Mouse (Mus musculus): ENCODE results near the gene Txnrd1. TPM values are rescaled to one million over a fixed set of nuclear protein-coding genes. Genes with fewer than 3 reads are reported as not detected.

Txnrd1 gene
- polyA plus RNA-seq, 1 experiment from 2014 or later = 34.6 TPM

GRCm38 (mm10) chr10:82847821-82848459 lies 14.2 kb downstream of the Txnrd1 start:
- Histone ChIP-seq H3K36me3 (ENCODE audit: insufficient read depth, low read length) (no peaks in the 10 kb centered on the region), H3K27ac (ENCODE audit: low read length) (no peak overlapping the region), H3K9me3 (ENCODE audit: low read length) (no peaks in the 10 kb centered on the region), H3K4me1 (ENCODE audit: insufficient read depth, low read depth, low read length) (no peaks in the 10 kb centered on the region), H3K27me3 (replicated peaks; ENCODE audit: insufficient read depth, low read length) (no peaks in the 10 kb centered on the region), H3K4me2 (replicated peaks; ENCODE audit: low read depth, low read length) (no peak overlapping the region), H3K4me3 (ENCODE audit: low read depth, low read length) (no peak overlapping the region), H3K9ac (replicated peaks; ENCODE audit: low read depth) (no peak overlapping the region)
- no peak for TF ChIP-seq EP300 (IDR thresholded peaks at IDR 0.05)
- no peak for TF ChIP-seq CTCF (IDR thresholded peaks at IDR 0.05)
- 55% methylated on average over 9 of the region's 9 CpGs for WGBS
- ATAC-seq = peak; percentile 33; the same call in 1 of the 2 replicates
- peak; percentile 24 for DNase-seq (ENCODE audit: low spot score)

DNA sequence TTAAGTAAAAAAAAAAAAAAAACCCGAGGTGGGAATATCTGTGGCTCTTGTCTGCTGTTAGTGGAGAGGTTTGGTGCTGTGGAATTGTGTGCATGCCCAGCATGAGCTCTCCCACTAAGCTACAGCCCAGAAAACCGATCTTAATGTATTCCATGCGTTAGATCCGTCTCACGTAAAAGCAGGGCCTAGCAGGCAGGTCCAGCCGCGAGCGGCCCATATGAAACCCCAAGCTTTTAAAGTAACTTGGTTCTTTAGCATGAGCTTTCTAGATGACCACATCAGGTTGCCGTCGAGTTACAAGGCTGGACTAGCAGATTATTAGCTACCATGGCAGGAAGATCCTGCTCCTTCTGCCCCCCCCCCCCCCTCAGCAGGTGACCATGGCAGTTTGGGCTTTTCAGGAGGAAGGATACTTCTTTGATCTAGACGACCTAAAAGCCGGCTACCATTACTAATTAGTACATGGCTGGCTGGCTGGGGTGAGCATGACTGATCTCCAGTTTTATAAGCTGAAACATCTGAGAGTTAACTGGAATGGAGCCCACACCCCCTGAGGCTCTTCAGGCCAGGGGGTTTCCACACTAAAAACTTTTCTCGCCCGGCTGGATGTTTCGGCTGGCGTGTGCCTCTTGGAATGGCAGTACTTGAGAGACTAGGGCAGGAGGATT lies 16.1 kb downstream of the Txnrd1 start:
- H3K9ac ChIP-seq (replicated peaks; ENCODE audit: low read depth) = no peak overlapping the region
- no peak overlapping the region for H3K27ac ChIP-seq (ENCODE audit: low read length)
- ATAC-seq = peak; percentile 2; the same call in 1 of the 2 replicates
- H3K4me1 ChIP-seq (ENCODE audit: insufficient read depth, low read depth, low read length) = no peaks in the 10 kb centered on the region
- 63% methylated on average over 16 of the region's 16 CpGs for WGBS
- no peak overlapping the region for H3K4me3 ChIP-seq (ENCODE audit: low read depth, low read length)
- H3K4me2 ChIP-seq (replicated peaks; ENCODE audit: low read depth, low read length) = no peak overlapping the region
- no peaks in the 10 kb centered on the region for H3K27me3 ChIP-seq (replicated peaks; ENCODE audit: insufficient read depth, low read length)
- no peak for TF ChIP-seq CTCF (IDR thresholded peaks at IDR 0.05)
- peak; percentile 6 for DNase-seq (ENCODE audit: low spot score)
- no peaks in the 10 kb centered on the region for H3K36me3 ChIP-seq (ENCODE audit: insufficient read depth, low read length)
- no peaks in the 10 kb centered on the region for H3K9me3 ChIP-seq (ENCODE audit: low read length)

DNA sequence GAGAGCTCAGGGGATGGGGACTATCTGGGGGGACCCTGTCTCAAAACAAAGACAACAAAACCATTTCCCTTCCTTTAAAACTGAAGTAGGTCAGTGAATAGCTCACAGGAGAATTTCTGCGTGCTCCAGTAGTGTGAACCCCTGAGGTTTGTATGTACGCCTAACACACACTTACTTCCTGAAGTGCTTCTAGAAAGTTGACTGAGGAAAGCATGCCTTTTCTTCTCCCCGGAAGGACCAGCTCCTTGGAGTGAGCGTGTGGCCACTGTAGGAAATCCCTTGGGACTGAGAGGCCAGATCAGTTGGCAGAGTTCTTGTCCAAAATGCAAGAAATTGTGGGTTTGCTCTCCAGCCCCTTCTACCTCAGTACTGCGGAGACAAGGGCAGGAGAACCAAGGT lies 16.6 kb downstream of the Txnrd1 start:
- no peaks in the 10 kb centered on the region for H3K4me1 ChIP-seq (ENCODE audit: insufficient read depth, low read depth, low read length)
- no peaks in the 10 kb centered on the region for H3K36me3 ChIP-seq (ENCODE audit: insufficient read depth, low read length)
- 55% methylated on average over 5 of the region's 5 CpGs for WGBS
- H3K9ac ChIP-seq (replicated peaks; ENCODE audit: low read depth) = no peak overlapping the region
- ATAC-seq (peak; percentile 54; the same call in 1 of the 2 replicates), DNase-seq (ENCODE audit: low spot score) (peak; percentile 29)
- TF ChIP-seq CTCF (IDR thresholded peaks at IDR 0.05) = no peak
- TF ChIP-seq EP300 (IDR thresholded peaks at IDR 0.05) = no peak
- no peak overlapping the region for H3K27ac ChIP-seq (ENCODE audit: low read length)
- no peak overlapping the region for H3K4me3 ChIP-seq (ENCODE audit: low read depth, low read length)
- no peaks in the 10 kb centered on the region for H3K9me3 ChIP-seq (ENCODE audit: low read length)
- no peaks in the 10 kb centered on the region for H3K27me3 ChIP-seq (replicated peaks; ENCODE audit: insufficient read depth, low read length)
- no peak overlapping the region for H3K4me2 ChIP-seq (replicated peaks; ENCODE audit: low read depth, low read length)

DNA sequence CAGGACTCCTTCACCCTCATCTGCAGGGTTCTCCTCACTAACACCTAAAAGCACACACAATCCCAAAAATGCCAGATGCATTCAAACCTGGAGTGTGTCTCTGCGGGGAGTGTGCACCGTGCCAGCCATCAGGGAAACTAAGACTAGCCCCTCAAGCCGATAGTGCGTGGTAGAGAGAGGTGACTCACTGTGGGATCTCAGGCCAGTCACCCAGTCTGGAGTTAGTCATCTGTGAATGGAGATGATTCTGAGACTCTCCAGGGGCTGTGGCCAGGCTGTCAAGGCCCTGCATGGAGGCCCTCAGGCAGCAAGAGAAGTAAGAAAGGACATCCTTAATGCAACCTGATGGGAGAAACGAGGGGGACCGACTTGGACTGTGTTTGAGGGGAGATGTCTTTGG lies 18.0 kb downstream of the Txnrd1 start:
- TF ChIP-seq CTCF (IDR thresholded peaks at IDR 0.05) (no peak), EP300 (IDR thresholded peaks at IDR 0.05) (no peak)
- Histone ChIP-seq H3K9me3 (ENCODE audit: low read length) (no peaks in the 10 kb centered on the region), H3K27ac (ENCODE audit: low read length) (no peak overlapping the region), H3K4me3 (ENCODE audit: low read depth, low read length) (no peak overlapping the region), H3K27me3 (replicated peaks; ENCODE audit: insufficient read depth, low read length) (no peaks in the 10 kb centered on the region), H3K4me1 (ENCODE audit: insufficient read depth, low read depth, low read length) (no peaks in the 10 kb centered on the region), H3K4me2 (replicated peaks; ENCODE audit: low read depth, low read length) (no peak overlapping the region), H3K9ac (replicated peaks; ENCODE audit: low read depth) (no peak overlapping the region), H3K36me3 (ENCODE audit: insufficient read depth, low read length) (no peaks in the 10 kb centered on the region)
- 82% methylated on average over 6 of the region's 6 CpGs for WGBS
- no peak for ATAC-seq
- no peak for DNase-seq (ENCODE audit: low spot score)

DNA sequence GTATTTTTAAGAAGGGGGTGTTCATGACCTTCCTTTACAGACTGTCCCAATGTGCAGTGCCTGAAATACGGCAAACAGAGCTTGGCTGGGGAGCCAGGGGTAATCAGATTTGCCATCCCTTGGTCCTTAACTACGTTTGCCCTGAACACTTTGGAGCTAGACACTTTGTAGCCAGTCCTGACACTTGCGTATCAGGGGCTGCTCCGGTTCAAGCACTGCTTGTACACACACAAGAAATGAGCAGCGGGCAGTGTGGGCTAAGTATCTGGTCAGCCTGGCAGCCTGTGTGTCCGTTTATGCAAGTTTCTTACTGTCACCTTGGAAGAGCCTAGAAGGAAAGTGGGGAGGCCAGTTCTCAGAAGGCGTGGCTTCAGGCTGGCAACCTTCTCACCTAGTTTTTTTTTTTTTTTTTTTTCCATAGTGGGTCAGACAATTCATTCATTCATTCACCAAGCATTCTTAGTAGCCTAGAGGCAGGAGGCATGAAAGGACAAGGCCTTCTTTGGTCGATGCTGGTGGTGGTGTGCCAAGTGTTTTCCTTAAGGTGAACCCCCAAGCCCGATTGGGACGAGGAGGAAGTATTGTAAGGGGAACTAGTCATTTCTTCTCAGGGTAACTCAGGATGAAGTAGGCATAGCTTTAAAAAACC lies 24.4 kb downstream of the Txnrd1 start:
- DNase-seq (ENCODE audit: low spot score) (no peak), ATAC-seq (no peak)
- Histone ChIP-seq H3K4me1 (ENCODE audit: insufficient read depth, low read depth, low read length) (no peaks in the 10 kb centered on the region), H3K4me3 (ENCODE audit: low read depth, low read length) (peak overlapping the region; percentile 79), H3K4me2 (replicated peaks; ENCODE audit: low read depth, low read length) (peak overlapping the region; percentile 88), H3K9me3 (ENCODE audit: low read length) (no peaks in the 10 kb centered on the region), H3K36me3 (ENCODE audit: insufficient read depth, low read length) (no peaks in the 10 kb centered on the region), H3K9ac (replicated peaks; ENCODE audit: low read depth) (0 out of 2 replicates have a peak overlapping the region, but pooled peaks have one; percentile 9), H3K27ac (ENCODE audit: low read length) (peak overlapping the region; percentile 94), H3K27me3 (replicated peaks; ENCODE audit: insufficient read depth, low read length) (no peaks in the 10 kb centered on the region)
- WGBS = 46% methylated on average over 10 of the region's 10 CpGs
- TF ChIP-seq CTCF (IDR thresholded peaks at IDR 0.05) (no peak), EP300 (IDR thresholded peaks at IDR 0.05) (no peak)

All from lung, postnatal 0 days (tissue).